Mouse (Mus musculus): Measurements from ENCODE around the gene Lad1. TPM values are rescaled to one million over a fixed set of nuclear protein-coding genes. Genes with fewer than 3 reads are reported as not detected.

Gene Lad1
- polyA plus RNA-seq, 1 experiment: not detected

DNA sequence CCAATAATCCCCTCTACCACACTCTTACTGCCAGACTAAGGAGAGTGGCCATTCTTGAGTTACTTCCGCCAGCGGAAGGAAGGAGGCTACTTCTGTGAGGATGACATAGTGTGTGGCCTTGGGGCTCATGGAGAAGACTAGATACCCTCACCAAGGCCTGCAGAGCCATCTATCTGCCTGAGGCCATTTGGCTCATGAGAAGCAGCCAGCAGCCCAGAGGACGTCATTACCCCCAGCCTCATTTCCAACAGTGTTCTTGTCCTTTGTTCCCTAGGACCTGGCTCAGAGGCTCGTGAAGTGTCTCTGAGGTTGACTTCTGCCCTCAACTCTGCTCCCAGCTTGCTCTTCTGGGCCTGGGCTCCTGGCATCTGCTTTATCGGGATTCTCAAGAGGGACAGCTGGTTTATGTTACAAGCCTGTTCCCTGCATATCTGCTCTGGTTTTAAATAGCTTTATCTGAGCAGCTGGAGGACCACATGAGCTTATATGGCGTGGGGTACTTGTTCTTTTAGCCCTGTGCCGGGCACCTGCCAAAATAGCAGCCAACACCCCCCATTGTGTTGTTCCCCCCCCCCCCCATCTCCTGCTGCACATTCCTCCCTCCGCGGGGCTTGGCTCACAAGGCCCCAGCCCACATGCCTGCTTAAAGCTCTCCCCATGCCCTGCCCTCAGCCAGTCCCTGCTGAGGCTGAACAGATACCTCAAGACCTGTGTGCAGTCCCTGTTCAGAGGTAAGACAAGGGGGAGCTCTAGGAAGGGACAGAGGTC lies 17.5 kb downstream of the Lad1 start, which contains the start of gene Tnnt2:
Gene Tnnt2 (plus strand): TSS at position 639 of the 768 bp plus-strand sequence.
- H3K4me3 ChIP-seq (ENCODE audit: insufficient read depth, low read depth, low read length): no peak within 1 kb of the TSS
- H3K4me1 ChIP-seq (ENCODE audit: control insufficient read depth, insufficient read depth, low read length): 0 out of 2 replicates have a peak, but pooled peaks cover 3% of the 10 kb centered on the region
- WGBS: 76% methylated on average over 9 of the region's 9 CpGs
- no peak within 1 kb of the TSS for H3K27ac ChIP-seq (ENCODE audit: insufficient read depth, low read depth, low read length)
- TF ChIP-seq POLR2A (IDR thresholded peaks at IDR 0.05; ENCODE audit: insufficient read depth, low read depth, low read length): no peak
- TF ChIP-seq CTCF (IDR thresholded peaks at IDR 0.05; ENCODE audit: insufficient read depth, low read depth, low read length): no peak

DNA sequence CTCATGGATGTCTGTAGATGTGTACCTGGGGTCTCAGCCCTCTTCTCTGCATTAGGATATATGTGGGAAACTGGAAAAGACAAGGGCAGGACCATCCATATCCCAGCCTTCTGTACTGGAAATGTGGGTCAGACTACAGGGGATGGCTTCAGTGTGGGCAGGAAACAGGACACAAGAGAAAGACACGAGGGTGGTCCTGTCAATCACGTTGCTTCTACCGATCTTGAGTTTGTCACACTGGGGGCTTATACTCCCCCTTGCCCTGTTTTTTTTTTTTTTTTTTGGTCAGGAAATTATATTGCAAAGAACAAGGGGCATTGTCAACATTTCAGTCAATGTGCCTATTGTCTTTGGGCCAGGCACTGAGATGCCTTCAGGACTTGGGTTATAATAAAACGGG lies 20.2 kb downstream of the Lad1 start:
- Histone ChIP-seq H3K4me1 (ENCODE audit: control insufficient read depth, insufficient read depth, low read length) (0 out of 2 replicates have a peak, but pooled peaks cover 3% of the 10 kb centered on the region), H3K4me3 (ENCODE audit: insufficient read depth, low read depth, low read length) (no peak overlapping the region), H3K27ac (ENCODE audit: insufficient read depth, low read depth, low read length) (no peak overlapping the region)
- WGBS: 70% methylated on average over 4 of the region's 4 CpGs
- TF ChIP-seq CTCF (IDR thresholded peaks at IDR 0.05; ENCODE audit: insufficient read depth, low read depth, low read length) (no peak), POLR2A (IDR thresholded peaks at IDR 0.05; ENCODE audit: insufficient read depth, low read depth, low read length) (no peak)

DNA sequence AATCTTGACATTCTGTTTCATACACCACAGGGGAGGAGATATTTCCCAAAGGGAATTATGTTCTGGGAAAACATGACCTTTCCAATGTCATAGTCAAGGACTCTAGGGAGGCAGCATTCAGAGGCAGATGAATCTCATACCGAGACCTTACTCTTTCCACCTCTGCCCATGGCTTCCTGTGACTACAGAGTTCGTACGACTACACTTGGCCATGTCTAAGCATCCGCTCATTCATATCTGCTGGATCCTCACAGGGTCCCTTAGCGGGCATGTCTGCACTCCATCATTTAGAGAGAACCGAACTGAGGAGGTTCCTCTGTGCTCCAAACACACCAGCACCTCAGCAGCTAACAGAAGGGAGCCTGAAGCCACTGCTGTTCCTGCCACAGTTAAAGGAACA lies 20.7 kb downstream of the Lad1 start:
- 0 out of 2 replicates have a peak, but pooled peaks cover under 1% of the 10 kb centered on the region for H3K4me1 ChIP-seq (ENCODE audit: control insufficient read depth, insufficient read depth, low read length)
- TF ChIP-seq CTCF (IDR thresholded peaks at IDR 0.05; ENCODE audit: insufficient read depth, low read depth, low read length) (no peak), POLR2A (IDR thresholded peaks at IDR 0.05; ENCODE audit: insufficient read depth, low read depth, low read length) (no peak)
- H3K4me3 ChIP-seq (ENCODE audit: insufficient read depth, low read depth, low read length): no peak overlapping the region
- H3K27ac ChIP-seq (ENCODE audit: insufficient read depth, low read depth, low read length): no peak overlapping the region
- WGBS: 88% methylated on average over 6 of the region's 6 CpGs

DNA sequence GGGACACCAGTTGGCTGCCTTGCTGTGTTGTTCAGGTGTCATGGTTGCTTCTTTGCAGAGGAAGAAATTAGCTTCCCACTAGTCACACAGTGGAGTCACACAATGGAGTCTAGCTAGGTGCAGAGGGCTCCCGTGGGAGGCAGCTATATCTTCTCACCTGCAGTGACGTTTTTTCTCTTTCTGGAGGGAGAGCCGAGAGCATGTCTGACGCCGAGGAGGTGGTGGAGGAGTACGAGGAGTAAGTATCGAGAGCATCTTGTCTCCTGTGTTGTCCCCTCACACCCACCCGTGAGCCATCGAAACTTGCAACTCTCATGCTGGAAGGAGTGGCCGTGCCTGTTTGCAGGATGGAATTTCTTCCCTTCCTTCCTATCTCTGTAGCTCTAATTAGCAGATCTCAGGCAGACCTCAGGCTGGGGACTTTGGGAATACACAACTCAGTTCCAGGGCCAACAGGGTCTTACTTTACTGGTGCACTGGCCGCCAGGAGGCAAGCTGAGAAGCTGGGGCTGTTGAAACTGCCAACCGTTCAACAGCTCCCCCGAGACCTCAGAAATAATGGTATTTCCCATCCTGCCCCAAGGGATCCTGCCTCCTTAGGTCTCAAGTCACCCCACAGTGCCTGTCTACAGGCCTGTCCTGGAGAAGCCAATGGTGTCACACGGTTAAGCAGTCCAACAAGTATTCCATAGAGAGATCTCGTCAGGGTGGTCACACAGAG lies 22.4 kb downstream of the Lad1 start:
- H3K4me3 ChIP-seq (ENCODE audit: insufficient read depth, low read depth, low read length): no peak overlapping the region
- no peak overlapping the region for H3K27ac ChIP-seq (ENCODE audit: insufficient read depth, low read depth, low read length)
- H3K4me1 ChIP-seq (ENCODE audit: control insufficient read depth, insufficient read depth, low read length): no peaks in the 10 kb centered on the region
- no peak for TF ChIP-seq POLR2A (IDR thresholded peaks at IDR 0.05; ENCODE audit: insufficient read depth, low read depth, low read length)
- no peak for TF ChIP-seq CTCF (IDR thresholded peaks at IDR 0.05; ENCODE audit: insufficient read depth, low read depth, low read length)
- WGBS: 57% methylated on average over 15 of the region's 15 CpGs

DNA sequence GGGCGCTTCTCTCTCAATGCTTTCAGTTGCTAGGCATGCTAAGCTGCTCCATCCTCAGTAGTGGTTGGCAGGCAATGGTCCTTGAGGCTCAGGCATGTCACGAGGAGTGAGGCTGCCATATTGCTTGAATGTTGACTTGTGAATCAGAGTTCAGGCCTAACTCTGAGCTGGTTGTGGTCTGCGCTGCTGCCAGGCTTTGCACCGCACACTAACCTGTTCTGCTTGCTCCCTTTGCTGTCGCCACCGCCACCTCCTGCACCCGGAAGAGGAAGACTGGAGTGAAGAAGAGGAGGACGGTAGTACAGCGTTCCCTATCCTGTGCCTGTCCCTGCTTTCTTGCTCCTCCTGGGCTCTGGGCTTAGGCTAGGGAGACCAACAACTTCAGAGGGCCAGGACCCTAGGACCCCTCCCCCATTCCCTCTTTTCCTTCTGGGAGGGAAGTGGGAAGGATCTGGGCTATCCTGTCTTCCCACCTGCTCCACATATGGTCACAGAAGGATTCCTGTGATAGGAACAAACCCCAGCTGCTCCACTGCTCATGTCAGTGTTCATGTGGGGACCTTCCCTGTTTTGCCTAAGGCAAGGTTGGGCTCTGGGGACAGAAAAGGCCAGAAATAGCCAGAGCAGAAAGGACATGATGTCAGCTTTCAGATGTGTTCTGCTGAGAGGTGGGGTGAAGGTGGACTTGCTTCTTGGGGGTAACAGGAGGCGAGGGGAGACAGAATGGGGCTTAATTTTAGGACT lies 25.3 kb downstream of the Lad1 start:
- TF ChIP-seq POLR2A (IDR thresholded peaks at IDR 0.05; ENCODE audit: insufficient read depth, low read depth, low read length) (no peak), CTCF (IDR thresholded peaks at IDR 0.05; ENCODE audit: insufficient read depth, low read depth, low read length) (no peak)
- WGBS: 94% methylated on average over 10 of the region's 10 CpGs
- H3K4me1 ChIP-seq (ENCODE audit: control insufficient read depth, insufficient read depth, low read length): no peaks in the 10 kb centered on the region

DNA sequence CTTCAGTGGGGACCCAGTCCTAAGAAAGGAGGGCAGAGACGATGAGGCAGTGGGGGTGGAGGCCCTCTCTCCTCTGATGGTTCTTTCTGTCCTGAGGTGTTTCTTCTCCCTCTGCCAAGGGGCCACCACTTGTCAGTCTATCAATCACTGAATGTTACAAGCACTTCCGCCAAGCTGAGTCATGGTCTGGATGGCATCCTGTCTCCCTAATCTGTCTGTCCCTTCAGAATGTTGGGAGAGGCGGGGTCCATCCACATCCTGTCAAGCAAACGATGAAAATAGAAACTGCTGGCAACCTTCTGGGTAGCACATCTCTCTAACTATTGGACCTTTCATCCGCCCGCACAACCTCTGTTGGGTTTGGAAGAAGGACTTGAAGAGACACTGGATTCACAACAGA lies 26.1 kb downstream of the Lad1 start:
- 82% methylated on average over 6 of the region's 6 CpGs for WGBS
- TF ChIP-seq CTCF (IDR thresholded peaks at IDR 0.05; ENCODE audit: insufficient read depth, low read depth, low read length) (no peak), POLR2A (IDR thresholded peaks at IDR 0.05; ENCODE audit: insufficient read depth, low read depth, low read length) (no peak)
- Histone ChIP-seq H3K4me3 (ENCODE audit: insufficient read depth, low read depth, low read length) (no peak overlapping the region), H3K4me1 (ENCODE audit: control insufficient read depth, insufficient read depth, low read length) (no peaks in the 10 kb centered on the region), H3K27ac (ENCODE audit: insufficient read depth, low read depth, low read length) (no peak overlapping the region)

More for the DNA sequence above, 25.3 kb downstream of the Lad1 start:
- no peak overlapping the region for H3K27ac ChIP-seq (ENCODE audit: insufficient read depth, low read depth, low read length)
- H3K4me3 ChIP-seq (ENCODE audit: insufficient read depth, low read depth, low read length): no peak overlapping the region

DNA sequence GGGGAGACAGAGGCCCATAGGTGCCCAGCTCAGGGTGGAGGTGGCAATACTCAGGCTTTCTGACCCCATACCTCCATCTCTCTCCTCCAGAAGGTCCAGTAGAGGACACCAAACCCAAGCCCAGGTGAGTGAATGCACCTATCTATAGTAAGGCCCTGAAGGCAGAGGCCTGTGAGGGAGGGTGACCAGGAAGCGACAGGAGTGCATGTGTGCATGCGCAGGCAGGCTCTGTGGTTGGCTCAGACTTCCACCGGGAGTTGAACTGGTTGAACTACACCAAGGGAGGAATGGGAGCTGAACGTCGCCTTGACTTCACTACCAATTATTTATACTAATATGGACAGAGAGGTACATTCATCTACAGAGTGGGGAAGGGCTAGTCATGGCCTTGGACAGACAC lies 28.2 kb downstream of the Lad1 start:
- Histone ChIP-seq H3K4me3 (ENCODE audit: insufficient read depth, low read depth, low read length) (no peak overlapping the region), H3K4me1 (ENCODE audit: control insufficient read depth, insufficient read depth, low read length) (peaks cover 4% of the 10 kb centered on the region), H3K27ac (ENCODE audit: insufficient read depth, low read depth, low read length) (no peak overlapping the region)
- 92% methylated on average over 5 of the region's 5 CpGs for WGBS
- TF ChIP-seq CTCF (IDR thresholded peaks at IDR 0.05; ENCODE audit: insufficient read depth, low read depth, low read length): no peak
- no peak for TF ChIP-seq POLR2A (IDR thresholded peaks at IDR 0.05; ENCODE audit: insufficient read depth, low read depth, low read length)

DNA sequence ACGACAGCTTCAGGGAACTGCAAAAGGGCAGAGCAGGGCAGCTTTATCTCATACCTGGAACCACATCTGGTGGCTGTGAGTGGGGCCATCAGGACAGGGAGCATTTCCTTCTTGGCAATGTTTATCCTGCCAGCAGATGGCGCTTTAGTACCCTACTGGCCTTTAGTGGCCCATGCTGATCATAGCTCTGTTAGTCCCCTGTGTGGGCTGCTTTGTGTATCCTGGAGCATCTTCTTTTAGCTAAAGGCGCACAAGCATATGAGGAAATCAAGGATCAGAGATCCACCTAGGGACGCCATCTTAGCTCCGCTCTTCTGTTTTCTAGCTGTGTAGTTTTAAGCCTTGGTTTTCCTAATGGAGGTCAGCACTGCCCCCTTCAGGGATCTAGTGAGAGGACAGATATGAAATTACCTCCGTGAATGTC lies 28.8 kb downstream of the Lad1 start:
- no peak overlapping the region for H3K4me3 ChIP-seq (ENCODE audit: insufficient read depth, low read depth, low read length)
- peaks cover 9% of the 10 kb centered on the region for H3K4me1 ChIP-seq (ENCODE audit: control insufficient read depth, insufficient read depth, low read length)
- 44% methylated on average over 6 of the region's 6 CpGs for WGBS
- H3K27ac ChIP-seq (ENCODE audit: insufficient read depth, low read depth, low read length): no peak overlapping the region
- TF ChIP-seq CTCF (IDR thresholded peaks at IDR 0.05; ENCODE audit: insufficient read depth, low read depth, low read length): peak; percentile 55; the same call in 1 of the 2 replicates
- TF ChIP-seq POLR2A (IDR thresholded peaks at IDR 0.05; ENCODE audit: insufficient read depth, low read depth, low read length): no peak

Measured in olfactory bulb, adult 2 months (tissue).